In the genomic region with DNA sequence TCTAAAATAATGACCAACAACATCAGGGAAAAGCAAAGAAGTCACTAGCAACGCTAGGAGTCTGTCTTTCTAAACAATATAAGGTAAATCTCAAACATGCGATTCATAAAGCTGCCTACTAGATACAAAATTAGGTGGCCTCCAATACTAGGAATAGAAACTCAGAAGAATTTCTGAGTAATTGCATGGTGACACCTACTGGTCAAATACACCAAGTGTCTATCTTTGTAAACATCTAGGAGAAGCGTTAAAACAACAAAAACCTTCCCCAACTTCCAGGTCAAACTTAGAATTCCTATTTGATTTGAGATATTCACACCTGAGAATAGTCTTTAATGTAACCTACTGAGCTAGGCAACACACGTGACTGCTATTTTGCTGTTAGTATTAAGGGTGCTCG, we compare ENCODE assay signal across 9 mouse cellular contexts. TPM values are rescaled to one million over a fixed set of nuclear protein-coding genes. Genes with fewer than 3 reads are reported as not detected.
DNase-seq lines count a peak whose midpoint lies in the region; ATAC-seq lines count a peak whose summit lies in the region.
"Had no signal": no experiment of that assay in that cellular context is flagged by ENCODE, and none has a peak within 500 bp of the region (broad histone marks: within the 10 kb centered on the region; RNA-seq: fewer than 3 reads in every experiment).

No protein-coding gene starts in this region.

- H3K4me3 ChIP-seq in hindbrain, embryonic 14.5 days (replicated peaks; ENCODE audit: low read length): no peak overlapping the region
- H3K4me3 ChIP-seq in hindbrain, embryonic 10.5 days: no peak overlapping the region
- H3K4me3 ChIP-seq: heart, embryonic 15.5 days had no signal

- peaks cover under 1% of the 10 kb centered on the region; the same call in 1 of the 2 replicates for H3K36me3 ChIP-seq in hindbrain, embryonic 14.5 days (replicated peaks; ENCODE audit: control insufficient read depth, insufficient read depth)
- peaks cover 10% of the 10 kb centered on the region for H3K36me3 ChIP-seq in hindbrain, embryonic 10.5 days
- H3K36me3 ChIP-seq: heart, embryonic 15.5 days had no signal

- H3K9me3 ChIP-seq in hindbrain, embryonic 14.5 days (ENCODE audit: control insufficient read depth, low read length): no peaks in the 10 kb centered on the region
- no peaks in the 10 kb centered on the region for H3K9me3 ChIP-seq in hindbrain, embryonic 10.5 days
- H3K9me3 ChIP-seq: heart, embryonic 15.5 days had no signal

- DNase-seq in hindbrain, embryonic 14.5 days (ENCODE audit: low spot score): peak; percentile 82
- no peak for DNase-seq in hindbrain, embryonic 10.5 days (ENCODE audit: low spot score)
- DNase-seq in lung, postnatal 25 days (ENCODE audit: low spot score): peak; percentile 13
- no peak for DNase-seq in lung, adult 18-20 months
- DNase-seq in brain, adult 2 months (ENCODE audit: low read depth, low spot score): peak; percentile 55
- DNase-seq in retina, postnatal 1 day: peak; percentile 74
- no peak for DNase-seq in right cerebral cortex, postnatal 36 days (ENCODE audit: low spot score in 2 of 2)
- no peak for DNase-seq in c-Kit-positive CD71-positive TER-119-positive erythroid progenitor cells, embryonic 14.5 days (ENCODE audit: low spot score)

- H3K4me2 ChIP-seq in hindbrain, embryonic 14.5 days (replicated peaks): no peak overlapping the region
- H3K4me2 ChIP-seq: heart, embryonic 15.5 days had no signal

- no peaks in the 10 kb centered on the region for H3K4me1 ChIP-seq in hindbrain, embryonic 14.5 days (replicated peaks; ENCODE audit: control insufficient read depth, insufficient read depth, low read length)
- 0 out of 2 replicates have a peak, but pooled peaks cover 5% of the 10 kb centered on the region for H3K4me1 ChIP-seq in hindbrain, embryonic 10.5 days (replicated peaks)
- H3K4me1 ChIP-seq: heart, embryonic 15.5 days had no signal

- no peak for ATAC-seq in hindbrain, embryonic 14.5 days (ENCODE audit: low FRiP score)

- no peak overlapping the region for H3K9ac ChIP-seq in hindbrain, embryonic 14.5 days
- H3K9ac ChIP-seq: heart, embryonic 15.5 days had no signal

- H3K27ac ChIP-seq in hindbrain, embryonic 14.5 days: no peak overlapping the region
- H3K27ac ChIP-seq in hindbrain, embryonic 10.5 days: no peak overlapping the region
- H3K27ac ChIP-seq: heart, embryonic 15.5 days had no signal

- WGBS in hindbrain, embryonic 14.5 days: 46% methylated on average over 5 of the region's 5 CpGs
- 47% methylated on average over 5 of the region's 5 CpGs for WGBS in hindbrain, embryonic 10.5 days

- H3K27me3 ChIP-seq in hindbrain, embryonic 14.5 days (ENCODE audit: control insufficient read depth, insufficient read depth, low read length): no peaks in the 10 kb centered on the region
- H3K27me3 ChIP-seq in hindbrain, embryonic 10.5 days (ENCODE audit: insufficient read depth, poor library complexity, severe bottlenecking): no peaks in the 10 kb centered on the region
- H3K27me3 ChIP-seq: heart, embryonic 15.5 days had no signal

RNA-seq across cellular contexts. Expression of gene Mmadhc, which starts 24.4 kb away (rescaled TPM):
- polyA plus RNA-seq in hindbrain, embryonic 14.5 days (2014; fragmentation: Nextera tagmentation; extraction: Ambion mirVana): 130 and 138 TPM in 2 replicates
- 163 and 173 TPM in 2 replicates for polyA plus RNA-seq in hindbrain, embryonic 10.5 days (2016; fragmentation: Nextera tagmentation; extraction: Ambion mirVana)

Comparison
In these comparisons a context has a peak if more than half of its experiments do, and no peak if none do; other contexts are left out.
1. DNase-seq: peak in hindbrain, embryonic 14.5 days (single experiment), lung, postnatal 25 days (single experiment), brain, adult 2 months (single experiment) and retina, postnatal 1 day (single experiment); none in hindbrain, embryonic 10.5 days (single experiment), lung, adult 18-20 months (0 of 2), right cerebral cortex, postnatal 36 days (0 of 2) and c-Kit-positive CD71-positive TER-119-positive erythroid progenitor cells, embryonic 14.5 days (single experiment).